Mouse (Mus musculus): ENCODE measurements around the gene Sgo1.

DNA sequence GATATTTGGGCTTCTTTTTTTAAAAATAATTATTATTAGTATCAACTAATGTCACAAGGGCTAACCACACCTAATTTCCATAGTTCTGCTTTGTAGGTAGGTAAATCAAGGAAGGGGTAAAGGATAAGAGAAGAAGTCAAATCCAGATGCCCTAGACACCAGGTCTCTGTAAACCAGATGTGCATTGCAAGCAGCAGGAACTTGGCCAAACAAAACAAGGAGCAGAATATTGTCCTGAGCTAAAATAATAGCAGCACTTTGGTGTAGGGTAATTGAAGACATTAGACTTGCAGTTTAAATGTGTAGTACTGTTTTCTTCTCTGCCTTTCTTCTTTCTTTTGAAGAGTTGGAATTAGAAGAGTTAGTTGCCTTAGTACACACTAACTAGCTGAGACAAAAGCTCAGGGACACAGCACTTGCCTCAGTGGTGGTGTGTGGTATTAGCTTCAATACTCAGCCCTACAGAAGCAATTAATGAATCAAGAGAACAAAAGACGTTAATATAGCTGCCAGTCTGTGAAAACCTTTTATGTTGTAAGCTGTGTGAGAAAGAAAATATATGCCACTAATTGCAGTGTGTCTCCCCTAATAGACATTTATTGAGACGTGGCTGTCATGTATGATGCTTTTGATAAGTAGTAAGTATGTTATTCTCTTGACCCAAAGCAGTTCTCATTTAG lies 24.3 kb downstream of the Sgo1 start:
- TF ChIP-seq CTCF (IDR thresholded peaks at IDR 0.05; ENCODE audit: low read depth): no peak
- no peak for TF ChIP-seq EP300 (IDR thresholded peaks at IDR 0.05; ENCODE audit: low read depth)
